Mouse (Mus musculus) left cerebral cortex, adult 9 months (tissue): ENCODE data around the gene Ccdc70.
"Not testable (repeated sequence)": the region's sequence is repeated elsewhere in the genome, so short reads cannot be mapped to it uniquely, and the experiment has no call there.

ENCODE experiments used
- DNase-seq, 2 experiments: peaks; one replicate each; pipeline ENCODE4 v3.0.0; 2022; ENCODE audit warnings: low spot score in 2 of 2

The Ccdc70 gene

GRCm38 (mm10) chr8:21969475-21969874, at the start of gene Ccdc70:
Gene Ccdc70 (plus strand): TSS chr8:21969775.
- no peak for DNase-seq

DNA sequence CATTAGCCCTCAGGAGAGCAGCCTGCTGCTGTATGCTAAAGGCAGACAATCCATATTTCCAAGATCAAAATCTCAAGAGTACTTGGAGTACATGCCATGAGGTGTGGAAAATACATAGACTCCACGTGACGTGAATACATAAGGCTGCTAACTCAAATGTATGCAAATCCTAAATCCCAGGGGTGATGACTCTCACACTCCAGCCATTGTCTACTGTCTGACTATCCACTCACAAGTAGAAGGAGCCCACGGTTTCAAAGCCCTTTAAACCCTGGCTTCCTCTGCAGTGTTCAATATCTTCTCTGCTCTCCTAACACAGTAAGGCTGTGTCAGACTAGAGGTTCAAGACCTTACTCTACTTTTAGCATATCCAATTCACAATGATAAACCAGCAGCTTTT, 38.8 kb upstream of the Ccdc70 start:
- not testable (repeated sequence) for DNase-seq

- no peak for DNase-seq
Observed at GRCm38 (mm10) chr8:21932610-21933009, 37.0 kb upstream of the Ccdc70 start, which contains the start of gene Defb15. Gene Defb15 (minus strand): TSS chr8:21932710.

DNA sequence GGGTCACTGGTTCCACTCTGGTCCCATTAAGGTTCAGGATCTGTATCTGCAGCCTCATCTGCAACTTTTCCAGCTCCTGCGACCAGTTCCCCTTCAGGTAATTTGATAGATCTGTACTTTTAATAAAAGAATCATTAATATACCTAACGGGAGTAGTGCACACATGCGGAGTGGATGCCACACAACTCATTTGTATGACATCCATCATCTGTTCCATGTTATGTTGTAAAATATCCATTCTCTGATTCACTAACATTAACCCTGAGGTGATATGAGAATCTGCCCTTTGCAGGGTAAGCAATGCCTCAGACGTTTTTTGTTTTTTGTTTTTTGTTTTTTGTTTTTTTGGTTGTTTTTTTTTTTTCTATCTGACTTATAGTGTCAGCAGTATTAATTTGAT, 31.5 kb upstream of the Ccdc70 start, which contains the start of gene Defb35:
TSS of gene Defb35 (plus strand) at position 301 of the 400 bp plus-strand sequence.
- DNase-seq: not testable (repeated sequence)

GRCm38 (mm10) chr8:21946462-21946861, 23.1 kb upstream of the Ccdc70 start, which contains the start of gene Defb13:
Gene Defb13 (plus strand): TSS chr8:21946762.
- DNase-seq: no peak

DNA sequence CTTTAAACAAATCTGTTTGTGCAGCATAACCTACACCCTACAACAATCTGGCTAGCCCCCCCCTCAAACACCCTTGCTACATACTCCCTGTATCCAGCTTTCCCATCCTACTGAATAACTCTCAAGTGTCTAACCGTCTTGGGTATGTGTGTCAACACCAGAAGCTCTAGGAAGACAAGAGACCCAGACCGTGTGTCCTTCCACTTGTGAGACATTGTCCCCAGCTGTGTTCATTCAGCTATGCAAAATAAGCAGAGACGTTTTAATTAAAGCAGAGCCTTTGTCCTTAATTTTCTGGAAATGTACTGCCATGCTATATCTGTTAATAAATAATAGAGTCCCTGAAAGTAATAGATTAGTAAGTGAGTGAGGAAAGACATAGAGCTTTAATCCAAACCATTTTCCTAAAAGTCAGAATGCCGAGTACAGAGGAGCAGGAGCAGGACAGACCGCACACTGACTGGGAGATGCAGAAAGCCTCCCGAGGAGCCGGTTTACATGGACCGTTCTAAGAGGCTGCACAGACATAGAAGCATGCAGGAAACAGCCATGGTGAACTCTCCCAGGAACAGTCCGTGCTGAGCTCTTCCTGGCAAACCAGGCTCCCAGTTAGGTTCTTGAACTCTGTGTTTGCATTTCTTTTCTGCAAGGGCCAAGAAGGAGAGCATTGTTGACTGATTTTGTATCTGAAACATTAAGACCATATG, 22.1 kb upstream of the Ccdc70 start:
- DNase-seq: no peak

DNA sequence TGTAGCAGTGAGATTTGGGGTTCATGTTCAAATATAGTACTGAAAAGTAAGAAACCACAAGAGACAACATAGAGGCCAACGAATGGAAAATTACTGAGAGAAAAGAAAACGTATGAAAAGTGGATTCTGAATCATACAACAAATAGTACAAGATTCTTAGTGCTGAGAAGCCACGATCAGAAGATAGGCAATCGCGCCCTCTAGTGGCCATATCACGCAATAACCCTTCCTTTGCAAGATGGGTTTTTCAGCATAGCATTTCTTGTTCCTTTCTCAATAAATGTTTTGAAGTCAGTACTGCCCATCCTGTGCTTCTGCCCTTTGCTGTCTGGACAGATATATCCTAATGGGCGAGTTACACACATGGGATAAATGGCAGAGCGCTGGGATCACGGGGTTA, 14.3 kb upstream of the Ccdc70 start:
- DNase-seq: peak in 1 of 2 experiments; percentile 54

GRCm38 (mm10) chr8:21956336-21956735, 13.2 kb upstream of the Ccdc70 start:
- DNase-seq: no peak

DNA sequence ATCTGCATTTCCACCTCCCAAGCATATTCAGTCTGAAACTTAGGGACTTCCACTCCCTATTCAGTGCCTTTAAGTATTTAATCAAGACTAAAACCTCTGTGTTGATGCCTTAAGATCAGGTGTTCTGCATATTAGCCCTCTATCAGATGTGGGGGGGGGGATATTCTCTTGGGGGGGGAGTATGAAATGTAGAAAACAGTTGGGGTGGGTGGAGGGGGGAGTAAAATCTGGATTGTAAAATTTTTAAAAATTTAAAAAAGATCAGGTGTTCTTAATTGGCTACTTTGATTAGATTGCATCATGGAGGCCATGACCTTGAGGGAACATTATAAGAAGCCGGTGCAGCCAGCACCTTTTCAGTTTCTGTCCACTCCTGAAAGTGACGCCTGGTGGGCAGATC, 11.2 kb upstream of the Ccdc70 start, which contains the start of gene Fam90a1a:
TSS of gene Fam90a1a (plus strand) at position 301 of the 400 bp plus-strand sequence.
- no peak for DNase-seq

DNA sequence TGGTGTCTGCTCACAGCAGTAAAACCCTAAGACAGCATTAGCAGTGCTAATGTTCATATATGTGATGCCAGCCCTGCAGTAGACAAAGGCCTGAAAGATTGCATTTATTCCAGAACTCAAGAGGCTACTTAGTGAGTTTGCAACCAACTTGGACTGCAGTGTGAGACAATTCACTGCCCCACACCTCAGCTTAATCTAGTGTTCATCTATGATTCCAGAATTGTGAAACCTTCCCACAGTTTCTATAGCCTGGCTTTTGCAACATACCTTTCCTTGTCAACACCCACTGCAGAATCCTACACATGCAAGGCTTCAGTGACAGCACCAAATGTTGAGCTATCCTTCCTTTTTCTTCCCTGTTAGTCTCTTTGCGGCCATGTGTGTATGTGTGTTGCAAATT, 2.9 kb upstream of the Ccdc70 start:
- no peak for DNase-seq

DNA sequence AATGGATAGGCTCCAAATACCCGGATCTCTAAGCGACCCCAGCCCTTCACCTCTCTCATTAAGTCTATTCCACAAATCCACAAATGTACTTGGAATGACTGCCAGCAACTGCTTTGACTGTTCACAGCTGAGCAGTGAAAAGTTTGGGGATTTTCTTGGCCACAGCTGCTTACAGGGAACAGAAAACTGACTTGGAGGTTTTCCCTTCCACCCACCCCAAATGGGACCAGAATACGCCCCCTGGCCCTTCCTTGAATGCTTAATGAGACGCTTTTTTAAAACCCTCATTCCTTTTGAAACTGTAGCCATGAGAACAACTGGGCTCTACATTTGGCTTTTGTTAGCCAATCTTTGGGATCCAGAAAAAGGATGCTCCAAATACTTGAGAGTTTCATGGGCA, 8.6 kb downstream of the Ccdc70 start:
- peak in 1 of 2 experiments; percentile 37 for DNase-seq

DNA sequence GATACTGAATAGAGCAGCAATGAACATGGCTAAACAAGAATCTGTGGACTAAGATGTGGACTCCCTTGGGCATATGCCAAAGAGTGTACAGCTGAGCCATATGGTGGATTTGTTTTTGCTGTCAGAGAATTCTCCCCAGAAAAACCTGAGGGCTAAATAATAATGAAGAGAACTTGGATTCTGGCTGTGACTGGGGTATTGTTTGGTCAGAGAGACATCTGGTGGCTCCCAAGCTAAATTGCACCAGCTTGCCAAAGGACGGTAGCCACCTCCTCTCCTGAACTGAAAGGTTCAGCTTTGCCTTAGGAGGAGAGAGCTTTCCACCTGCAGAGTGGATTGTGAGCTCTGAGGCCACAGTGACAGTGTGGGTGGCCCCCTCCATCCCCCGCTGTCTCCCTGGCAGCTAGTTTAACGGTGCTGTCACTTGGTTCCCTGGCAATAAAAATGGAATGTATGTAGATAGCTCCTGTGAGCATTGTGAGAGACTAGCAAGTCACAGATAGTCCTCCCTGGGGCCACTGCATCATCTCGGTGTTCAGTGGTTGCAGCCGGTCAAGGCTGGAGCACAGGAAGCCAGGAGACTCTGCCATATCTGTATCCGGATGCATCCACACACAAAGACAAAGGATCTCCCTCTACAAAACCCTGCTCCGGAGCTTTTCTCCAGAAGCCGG, 12.2 kb downstream of the Ccdc70 start:
- DNase-seq: peak; percentile 3 to 48

DNA sequence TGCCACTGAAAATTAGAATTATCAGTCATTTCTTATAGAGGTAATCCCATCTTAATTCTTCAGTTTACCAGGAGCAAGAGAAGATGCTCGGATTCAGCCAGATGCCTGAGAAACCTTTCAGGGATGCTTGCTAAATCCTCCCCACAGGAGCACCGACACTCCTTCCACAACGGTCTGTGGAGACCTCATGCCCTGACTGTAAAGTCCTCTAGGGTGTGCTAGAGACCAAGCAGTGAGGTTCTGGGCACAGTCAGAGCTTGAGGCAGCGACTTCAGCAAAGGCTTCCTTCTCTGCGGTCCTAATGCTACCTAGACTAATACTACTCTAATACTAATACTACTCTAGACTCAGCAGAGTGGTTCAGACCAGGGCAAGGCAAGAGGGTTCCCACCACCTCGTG, 22.6 kb downstream of the Ccdc70 start:
- peak; percentile 26 to 69 for DNase-seq

GRCm38 (mm10) chr8:21995181-21995580, 25.6 kb downstream of the Ccdc70 start:
- DNase-seq: no peak

- DNase-seq: no peak
Observed at GRCm38 (mm10) chr8:22004750-22005522, 35.4 kb downstream of the Ccdc70 start.

DNA sequence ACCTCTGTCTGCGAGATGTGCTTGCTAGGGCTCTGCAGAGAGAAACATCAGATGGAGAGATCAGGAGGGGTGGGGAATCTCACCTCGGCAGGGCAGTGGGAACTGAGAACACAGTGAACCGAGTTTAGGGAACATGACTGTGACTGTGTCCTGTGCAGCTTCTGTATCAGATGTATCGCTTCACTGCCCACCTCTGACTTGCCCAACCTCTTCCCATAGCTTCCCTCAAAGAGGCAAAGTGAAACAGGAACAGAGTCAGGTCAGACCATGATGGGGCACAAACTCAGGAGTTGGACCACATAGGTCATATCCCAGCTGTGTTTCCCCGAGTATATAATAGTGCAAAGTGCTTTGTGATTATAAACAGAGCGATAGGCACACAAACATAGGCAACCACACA, 36.8 kb downstream of the Ccdc70 start:
- no peak for DNase-seq

DNA sequence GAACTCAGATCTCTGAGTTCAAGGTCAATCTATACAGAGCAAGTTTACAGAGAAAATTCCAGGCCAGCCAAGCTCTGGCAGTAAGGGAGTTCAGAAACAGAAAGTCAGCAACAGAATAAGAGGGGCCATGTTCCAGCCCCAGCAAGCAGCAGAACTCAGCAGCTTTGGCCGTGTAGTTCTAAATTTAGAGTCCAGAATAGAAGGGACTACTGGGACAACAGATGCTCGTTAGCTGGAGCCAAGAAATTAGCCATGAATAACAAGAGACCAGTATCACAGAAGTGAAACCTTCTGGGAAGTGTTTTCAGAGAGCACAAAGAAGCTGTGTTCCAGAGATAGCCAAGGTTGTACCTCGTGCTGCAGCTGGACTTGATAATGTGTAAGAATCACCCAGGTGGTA, 39.8 kb downstream of the Ccdc70 start:
- DNase-seq: no peak

- DNase-seq: no peak
Observed at GRCm38 (mm10) chr8:22013034-22013707, 43.6 kb downstream of the Ccdc70 start.

GRCm38 (mm10) chr8:22017731-22018130, 48.2 kb downstream of the Ccdc70 start:
- no peak for DNase-seq

DNA sequence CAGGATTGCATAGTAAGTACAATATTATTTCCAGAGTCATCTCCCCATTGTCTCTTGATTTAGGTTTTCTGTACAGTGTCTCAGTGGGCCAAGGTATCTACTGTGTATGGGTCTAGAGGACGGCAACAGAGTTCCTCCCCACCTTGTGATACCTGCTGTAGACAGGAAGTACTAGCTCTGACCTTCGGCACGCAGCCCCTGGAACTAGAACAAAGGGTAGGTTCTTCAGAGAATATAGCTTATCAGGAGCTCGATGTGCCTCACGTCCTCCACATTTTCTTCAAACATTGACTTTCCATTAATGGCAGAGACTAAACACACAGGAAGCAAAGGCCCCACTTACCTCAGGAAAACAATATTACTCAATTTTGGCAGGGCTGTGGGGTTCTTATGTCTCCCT, 49.9 kb downstream of the Ccdc70 start:
- no peak for DNase-seq

DNA sequence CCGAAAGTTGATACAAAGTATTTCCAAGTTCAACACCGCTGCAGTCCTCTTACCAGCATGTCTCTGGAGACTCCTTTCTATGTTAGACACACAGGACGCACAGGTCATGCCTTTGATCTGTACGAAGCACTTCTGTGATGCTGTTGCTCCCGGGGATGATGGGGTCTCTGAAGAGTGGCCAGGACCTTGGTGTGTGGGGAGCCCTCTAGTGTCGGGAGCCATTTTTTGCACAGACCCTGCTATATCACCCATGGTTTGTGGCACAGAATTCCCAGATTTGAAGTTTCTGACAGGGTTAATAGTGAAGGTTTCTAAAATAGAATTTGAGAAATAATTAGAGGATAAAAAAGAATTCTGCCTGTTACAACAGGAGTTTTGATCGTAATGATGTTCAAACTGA, 52.7 kb downstream of the Ccdc70 start:
- DNase-seq: no peak
